Mouse (Mus musculus): ENCODE data around the gene Ppp1r7.

- TF ChIP-seq CTCF (IDR thresholded peaks at IDR 0.05; ENCODE audit: low read depth, low read length) (no peak), POLR2A (IDR thresholded peaks at IDR 0.05; ENCODE audit: extremely low read depth, insufficient read depth, low read length) (no peak)
These were observed 44.5 kb downstream of the Ppp1r7 start for GRCm38 (mm10) chr1:93387198-93387597.
